Mouse (Mus musculus): ENCODE results near the gene Bckdhb.

DNA sequence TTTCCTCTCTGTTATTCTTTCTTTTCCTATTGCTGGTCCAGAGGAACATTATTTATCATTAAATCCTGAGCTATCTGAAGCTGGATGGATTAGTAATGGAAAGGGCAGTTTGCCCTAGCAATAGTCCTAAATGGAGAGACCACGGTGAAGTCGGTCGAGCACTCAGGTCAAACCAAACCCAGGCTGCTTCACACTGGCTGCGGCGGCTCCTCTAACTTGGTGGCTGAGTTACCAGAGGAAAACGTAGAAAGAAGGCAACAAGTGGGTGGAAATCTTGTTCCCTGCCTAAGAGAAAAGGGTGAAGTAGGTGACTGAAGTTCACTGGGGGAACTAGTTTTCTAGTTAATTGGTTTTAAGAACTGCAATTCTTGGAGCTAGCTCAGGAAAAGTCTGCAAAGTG is 119.2 kb downstream of the Bckdhb start:
- TF ChIP-seq CTCF (IDR thresholded peaks at IDR 0.05; ENCODE audit: borderline replicate concordance, extremely low read depth, insufficient read depth, insufficient read length) = no peak
- no peak for TF ChIP-seq POLR2A (IDR thresholded peaks at IDR 0.05; ENCODE audit: borderline replicate concordance, extremely low read depth, insufficient read depth, insufficient read length, poor library complexity, severe bottlenecking)
